Mouse (Mus musculus) liver, embryonic 14.5 days (tissue): Measurements from ENCODE around the gene Tyw1.

Source experiments
- CTCF ChIP-seq: IDR thresholded peaks from 2 replicates; pipeline ENCODE4 v1.5.1; 2016; ENCODE audit warnings: antibody characterized with exemption, low read depth, control low read depth
- EP300 ChIP-seq: IDR thresholded peaks from 2 replicates; pipeline ENCODE4 v1.6.1; 2016; ENCODE audit warnings: antibody characterized with exemption, low read depth

DNA sequence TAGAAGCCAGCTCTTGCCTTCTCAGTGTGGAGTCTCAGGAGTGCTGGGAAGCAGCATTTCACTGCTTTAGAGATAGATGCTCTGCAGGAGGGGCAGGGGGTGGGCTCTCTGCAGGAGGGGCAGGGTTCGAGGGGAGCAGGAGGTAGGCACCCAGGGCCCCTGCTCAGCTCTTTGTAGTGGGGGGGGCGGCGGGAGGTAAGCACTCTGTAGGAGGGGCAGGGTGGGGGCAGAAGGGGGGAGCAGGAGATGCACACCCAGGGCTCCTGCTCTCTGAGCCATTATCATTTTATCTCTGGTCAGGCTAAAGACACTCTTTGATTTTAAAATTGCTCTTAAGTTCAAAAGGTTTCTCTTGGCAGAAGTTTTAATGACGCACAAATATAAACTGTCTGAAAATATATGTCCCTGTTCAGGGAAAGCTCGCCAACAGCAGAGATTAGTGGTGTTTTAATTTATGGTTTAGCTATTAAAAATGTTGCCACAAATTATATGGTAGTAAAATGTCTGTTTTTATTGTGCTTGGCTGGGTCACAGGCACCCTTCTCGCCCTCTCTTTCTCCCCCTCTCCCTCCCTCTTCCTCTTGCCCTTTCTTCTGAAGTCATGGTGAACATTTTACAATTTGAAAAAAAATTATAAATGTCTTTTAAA, 72.3 kb downstream of the Tyw1 start:
- TF ChIP-seq CTCF = no peak
- TF ChIP-seq EP300 = no peak
